Mouse (Mus musculus) bone marrow, adult 2 months (tissue): Measurements from ENCODE around the gene Emc4.

ENCODE experiments used
- CTCF ChIP-seq: fragments of 200-500 bp; IDR thresholded peaks from 2 replicates; pipeline ENCODE4 v1.5.1; 2011; ENCODE audit warnings: low read length, control low read depth; ENCODE audit not compliant: control insufficient read depth, insufficient read depth
- POLR2A ChIP-seq: fragments of 200-500 bp; IDR thresholded peaks from 2 replicates; pipeline ENCODE4 v1.6.1; 2011; ENCODE audit warnings: low read depth, mild to moderate bottlenecking, control low read depth, low read length, borderline replicate concordance; ENCODE audit not compliant: control insufficient read depth

- TF ChIP-seq POLR2A (peak; percentile 77; the same call in 1 of the 2 replicates), CTCF (peak; percentile 92)
Observed at GRCm38 (mm10) chr2:112378973-112379898, 11.4 kb upstream of the Emc4 start, which contains the start of gene Katnbl1.
